Mouse (Mus musculus) ES-E14 (cell line): Measurements from ENCODE around the gene Fgd3. TPM values are rescaled to one million over a fixed set of nuclear protein-coding genes. Genes with fewer than 3 reads are reported as not detected.

Experiments used
- DNase-seq: peaks from one replicate; pipeline ENCODE4 v3.0.0-alpha.2; 2013; ENCODE audit warnings: low read depth, low spot score
- H3K27ac ChIP-seq: 2 replicates; pipeline ENCODE4 v1.5.1; 2012; ENCODE audit warnings: low read depth, mild to moderate bottlenecking, low read length, moderate library complexity, mixed read lengths; ENCODE audit not compliant: poor library complexity, insufficient read depth, severe bottlenecking
- H3K36me3 ChIP-seq: 2 replicates; pipeline ENCODE4 v1.6.1; 2012; ENCODE audit warnings: mild to moderate bottlenecking, low read length, moderate library complexity, mixed read lengths; ENCODE audit not compliant: control insufficient read depth, poor library complexity, insufficient read depth, severe bottlenecking
- H3K4me1 ChIP-seq, 2 experiments: fragments of 150-350 bp in 1 of 2; sonication (generic) in 1 of 2; 2 replicates each; pipeline ENCODE4 v1.6.1; 2012; ENCODE audit warnings: low read length in 2 of 2, mild to moderate bottlenecking in 1 of 2, mixed read lengths in 1 of 2; ENCODE audit not compliant: control insufficient read depth in 2 of 2, insufficient read depth in 2 of 2, poor library complexity in 1 of 2
- H3K4me3 ChIP-seq, 2 experiments: fragments of 150-350 bp in 1 of 2; sonication (generic) in 1 of 2; 2 replicates each; pipeline ENCODE4 v1.5.1; 2012; ENCODE audit warnings: low read length in 2 of 2, low read depth in 1 of 2, mild to moderate bottlenecking in 1 of 2, mixed read lengths in 1 of 2; ENCODE audit not compliant: insufficient read depth in 1 of 2, poor library complexity in 1 of 2, severe bottlenecking in 1 of 2
- H3K9ac ChIP-seq: 2 replicates; pipeline ENCODE4 v1.6.1; 2012; ENCODE audit warnings: low read depth, mild to moderate bottlenecking, low read length, mixed read lengths; ENCODE audit not compliant: poor library complexity, insufficient read depth, severe bottlenecking
- H3K9me3 ChIP-seq: fragments of 150-350 bp; sonication (generic); 2 replicates; pipeline ENCODE4 v1.6.1; 2012; ENCODE audit warnings: low read depth, mild to moderate bottlenecking, low read length; ENCODE audit not compliant: control insufficient read depth, insufficient read depth
- CHD2 ChIP-seq: IDR thresholded peaks from 2 replicates; pipeline ENCODE4 v1.6.1; 2014; ENCODE audit warnings: mild to moderate bottlenecking, low read depth, low read length, inconsistent platforms
- HCFC1 ChIP-seq: IDR thresholded peaks from 2 replicates; pipeline ENCODE4 v1.6.1; 2012; ENCODE audit warnings: low read length, inconsistent platforms, borderline replicate concordance; ENCODE audit not compliant: insufficient read depth
- MAFK ChIP-seq: IDR thresholded peaks from 2 replicates; pipeline ENCODE4 v1.6.1; 2014; ENCODE audit warnings: mild to moderate bottlenecking, low read depth, low read length, inconsistent platforms; ENCODE audit not compliant: insufficient read depth
- ZC3H11A ChIP-seq: IDR thresholded peaks from 2 replicates; pipeline ENCODE4 v1.6.1; 2012; ENCODE audit warnings: low read depth, mild to moderate bottlenecking, inconsistent platforms, low read length, borderline replicate concordance
- ZNF384 ChIP-seq: IDR thresholded peaks from 2 replicates; pipeline ENCODE4 v1.6.1; 2012; ENCODE audit warnings: low read depth, low read length, inconsistent platforms
- in situ Hi-C, 2 experiments: fragments of 600-800 bp; cut with MboI; formaldehyde crosslinking; loops; one replicate each; pipeline ENCODE4 v1.15.1; 2025; ENCODE audit warnings: low sequenced_read_pairs in 2 of 2, inconsistent platforms in 1 of 2; ENCODE audit not compliant: unreplicated experiment in 2 of 2
- total RNA-seq: library from RNA; depleted of rRNA; stranded (reverse); fragments of 300-350 nt; gene quantifications from 2 replicates; pipeline ENCODE4 v1.2.3, GENCODE M21; 2012

Gene Fgd3
- total RNA-seq, 1 experiment, result 6.2 TPM

- H3K9me3 ChIP-seq, result no peaks in the 10 kb centered on the region
- no peaks in the 10 kb centered on the region for H3K36me3 ChIP-seq
- H3K9ac ChIP-seq, result no peak overlapping the region
- no peak for DNase-seq
- no peak overlapping the region for H3K27ac ChIP-seq
- no peak for TF ChIP-seq ZC3H11A
- no peak for TF ChIP-seq MAFK
- TF ChIP-seq ZNF384, result no peak
- TF ChIP-seq CHD2, result no peak
- TF ChIP-seq HCFC1, result no peak
- H3K4me1 ChIP-seq, result peaks cover 0 to 9% of the 10 kb centered on the region in 2 experiments; a peak in 2 of 4 replicates
- in situ Hi-C loops, result no loop called here
- H3K4me3 ChIP-seq, result no peak overlapping the region
These were observed 74.9 kb downstream of the Fgd3 start for GRCm38 (mm10) chr13:49245251-49245650.

GRCm38 (mm10) chr13:49243492-49243891, 76.6 kb downstream of the Fgd3 start:
- no peak overlapping the region for H3K27ac ChIP-seq
- no peaks in the 10 kb centered on the region for H3K36me3 ChIP-seq
- peaks cover 0 to 4% of the 10 kb centered on the region in 2 experiments; a peak in 2 of 4 replicates for H3K4me1 ChIP-seq
- TF ChIP-seq ZC3H11A (no peak), HCFC1 (no peak), MAFK (no peak), ZNF384 (no peak), CHD2 (no peak)
- no peaks in the 10 kb centered on the region for H3K9me3 ChIP-seq
- H3K9ac ChIP-seq, result no peak overlapping the region
- in situ Hi-C loops, result no loop called here
- no peak for DNase-seq
- no peak overlapping the region for H3K4me3 ChIP-seq

GRCm38 (mm10) chr13:49242321-49243065, 77.6 kb downstream of the Fgd3 start:
- peaks cover 0 to 2% of the 10 kb centered on the region in 2 experiments; a peak in 1 of 4 replicates for H3K4me1 ChIP-seq
- no peak for TF ChIP-seq ZC3H11A
- TF ChIP-seq CHD2, result no peak
- TF ChIP-seq ZNF384, result no peak
- TF ChIP-seq MAFK, result no peak
- no peak for TF ChIP-seq HCFC1
- H3K27ac ChIP-seq, result no peak overlapping the region
- no peak overlapping the region for H3K9ac ChIP-seq
- no peak overlapping the region for H3K4me3 ChIP-seq
- in situ Hi-C loops, result no loop called here
- H3K36me3 ChIP-seq, result no peaks in the 10 kb centered on the region
- no peak for DNase-seq
- H3K9me3 ChIP-seq, result no peaks in the 10 kb centered on the region

- Histone ChIP-seq H3K9ac (no peak overlapping the region), H3K4me3 (no peak overlapping the region), H3K9me3 (no peaks in the 10 kb centered on the region), H3K36me3 (no peaks in the 10 kb centered on the region), H3K27ac (no peak overlapping the region), H3K4me1 (no peaks in the 10 kb centered on the region)
- in situ Hi-C loops, result no loop called here
- no peak for DNase-seq
- TF ChIP-seq CHD2 (no peak), ZNF384 (no peak), ZC3H11A (no peak), HCFC1 (no peak), MAFK (no peak)
These were observed 81.4 kb downstream of the Fgd3 start for GRCm38 (mm10) chr13:49238737-49239136.
